Mouse (Mus musculus): ENCODE measurements around the gene Thegl.

- TF ChIP-seq CTCF (IDR thresholded peaks at IDR 0.05; ENCODE audit: insufficient read depth, low read length) (no peak), POLR2A (IDR thresholded peaks at IDR 0.05; ENCODE audit: borderline replicate concordance, extremely low read depth, low read depth, low read length) (no peak)
Measured at GRCm38 (mm10) chr5:77093961-77094360, 78.1 kb downstream of the Thegl start.

Data from lung, adult 2 months (tissue).